Mouse (Mus musculus): ENCODE measurements around the gene Nek3.

GRCm38 (mm10) chr8:22079313-22080007 lies 86.8 kb downstream of the Nek3 start:
- no peak for TF ChIP-seq CTCF (IDR thresholded peaks at IDR 0.05; ENCODE audit: low read depth)
- no peak for TF ChIP-seq EP300 (optimal IDR thresholded peaks at IDR 0.05)
